Mouse (Mus musculus) intestine, embryonic 14.5 days (tissue): ENCODE measurements around the gene Gm45808. TPM values are rescaled to one million over a fixed set of nuclear protein-coding genes. Genes with fewer than 3 reads are reported as not detected.

ENCODE experiments used
- ATAC-seq: fragments of 200-750 bp; cut with Nextera tagmentation; replicated peaks from 2 replicates; pipeline ENCODE4 v1.8.0; 2017; ENCODE audit warnings: low read depth, moderate number of reproducible peaks, moderate TSS enrichment, moderate library complexity; ENCODE audit not compliant: low FRiP score, low TSS enrichment
- DNase-seq: peaks from one replicate; pipeline ENCODE4 v3.0.0-alpha.2; 2018; ENCODE audit warnings: low spot score
- H3K27ac ChIP-seq: fragments of 300-500 bp; sonication (generic); 2 replicates; pipeline ENCODE4 v1.5.1; 2014; ENCODE audit warnings: low read depth, mild to moderate bottlenecking, control low read depth
- H3K27me3 ChIP-seq: fragments of 300-500 bp; sonication (generic); replicated peaks from 2 replicates; pipeline ENCODE4 v1.6.1; 2014; ENCODE audit warnings: low read length, control low read depth; ENCODE audit not compliant: control insufficient read depth, insufficient read depth
- H3K36me3 ChIP-seq: fragments of 300-500 bp; sonication (generic); 2 replicates; pipeline ENCODE4 v1.6.1; 2014; ENCODE audit warnings: low read length, control low read depth; ENCODE audit not compliant: control insufficient read depth, insufficient read depth
- H3K4me1 ChIP-seq: fragments of 300-500 bp; sonication (generic); replicated peaks from 2 replicates; pipeline ENCODE4 v1.6.1; 2014; ENCODE audit warnings: low read length, control low read depth, mixed read lengths; ENCODE audit not compliant: control insufficient read depth, insufficient read depth
- H3K4me2 ChIP-seq: fragments of 300-500 bp; sonication (generic); 2 replicates; pipeline ENCODE4 v1.6.1; 2014; ENCODE audit warnings: low read length
- H3K4me3 ChIP-seq: fragments of 300-500 bp; sonication (generic); 2 replicates; pipeline ENCODE4 v1.5.1; 2014; ENCODE audit warnings: low read depth, low read length, control low read depth, mixed read lengths
- H3K9ac ChIP-seq: fragments of 300-500 bp; sonication (generic); 2 replicates; pipeline ENCODE4 v1.6.1; 2014; ENCODE audit warnings: mild to moderate bottlenecking, low read length
- H3K9me3 ChIP-seq: fragments of 300-500 bp; sonication (generic); 2 replicates; pipeline ENCODE4 v1.6.1; 2016; ENCODE audit warnings: low read length, control low read depth; ENCODE audit not compliant: control insufficient read depth
- WGBS: fragments of 180-500 bp; shearing (Covaris S2); extraction: QIAGEN DNeasy Blood & Tissue Kit; methylation state at CpG from one replicate; pipeline ENCODE4 v1.1.7; 2014; 5-methylcytosine and 5-hydroxymethylcytosine counted together
- polyA plus RNA-seq: library from polyadenylated mRNA; unstranded; fragments of >200 nt; fragmentation: Nextera tagmentation; extraction: Ambion mirVana; gene quantifications from 2 replicates; pipeline ENCODE4 v1.2.1, GENCODE M21; 2014

Gm45808 gene
- polyA plus RNA-seq, 1 experiment from 2014 or later, result not detected

- no peaks in the 10 kb centered on the region for H3K9me3 ChIP-seq
- peak overlapping the region; percentile 75 for H3K27ac ChIP-seq
- no peak overlapping the region for H3K9ac ChIP-seq
- peak; percentile 41 for ATAC-seq
- no peaks in the 10 kb centered on the region for H3K36me3 ChIP-seq
- H3K4me1 ChIP-seq, result peaks cover 10% of the 10 kb centered on the region
- no peak overlapping the region for H3K4me3 ChIP-seq
- H3K27me3 ChIP-seq, result no peaks in the 10 kb centered on the region
- WGBS, result 22% methylated on average over 16 of the region's 16 CpGs
- no peak for DNase-seq
- peak overlapping the region; percentile 36 for H3K4me2 ChIP-seq
These were observed 28.8 kb upstream of the Gm45808 start for GRCm38 (mm10) chr7:45515436-45515835.

- no peak overlapping the region for H3K4me2 ChIP-seq
- DNase-seq, result no peak
- H3K27ac ChIP-seq, result peak overlapping the region; percentile 75
- ATAC-seq, result no peak
- H3K27me3 ChIP-seq, result no peaks in the 10 kb centered on the region
- H3K36me3 ChIP-seq, result no peaks in the 10 kb centered on the region
- peaks cover 8% of the 10 kb centered on the region for H3K4me1 ChIP-seq
- 87% methylated on average over 7 of the region's 7 CpGs for WGBS
- H3K4me3 ChIP-seq, result no peak overlapping the region
- H3K9ac ChIP-seq, result no peak overlapping the region
- no peaks in the 10 kb centered on the region for H3K9me3 ChIP-seq
These were observed 27.8 kb upstream of the Gm45808 start for GRCm38 (mm10) chr7:45514411-45514810.

DNA sequence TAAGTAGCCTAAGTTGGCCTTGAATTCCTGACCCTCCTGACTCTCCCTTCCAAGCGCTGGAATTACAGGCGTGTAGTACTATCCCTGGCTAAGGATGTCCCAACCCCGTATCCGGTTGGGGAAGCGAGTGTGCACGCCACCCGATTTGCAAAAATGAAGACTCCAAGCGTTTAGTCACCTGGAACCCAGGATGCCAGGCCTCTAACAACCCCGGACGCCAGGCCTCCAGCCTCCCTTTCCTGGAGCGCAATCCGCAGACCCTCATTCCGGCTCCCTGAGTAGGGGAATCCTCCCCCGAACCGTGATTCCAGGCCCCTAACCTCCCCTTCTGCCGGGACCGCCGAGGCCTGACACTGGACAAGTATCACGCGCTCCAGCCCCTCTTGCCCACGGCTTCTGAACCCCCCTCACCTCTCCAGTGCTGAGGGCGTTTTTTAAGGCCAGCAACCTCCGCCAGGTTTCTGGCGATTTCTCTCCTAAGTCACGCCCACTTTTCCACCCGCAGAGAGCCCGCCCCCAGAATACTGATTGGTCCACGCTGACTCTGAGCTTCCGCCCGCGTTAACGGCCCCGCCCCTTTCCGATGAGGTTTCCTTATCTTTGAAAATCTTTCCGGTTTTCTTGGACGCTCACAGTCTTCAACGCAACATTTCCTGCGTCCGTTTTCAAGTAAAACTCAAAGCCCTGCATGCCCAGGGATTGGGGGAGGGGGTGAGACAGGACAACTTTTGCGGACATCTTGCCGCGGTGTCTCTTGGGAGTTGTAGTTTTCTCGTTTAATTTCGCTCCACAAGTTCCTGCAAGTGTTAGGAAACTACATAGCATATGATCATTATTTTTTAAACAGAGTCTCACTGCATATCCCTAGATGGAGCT lies 23.5 kb upstream of the Gm45808 start, which contains the start of gene Nucb1:
Gene Nucb1 (minus strand): TSS at position 495 of the 876 bp plus-strand sequence.
- DNase-seq, result peak; percentile 99
- H3K27ac ChIP-seq, result peak within 1 kb of the TSS; percentile 96
- peak; percentile 82 for ATAC-seq
- peak within 1 kb of the TSS; percentile 93 for H3K4me2 ChIP-seq
- under 1% methylated on average over 44 of the region's 44 CpGs for WGBS
- no peaks in the 10 kb centered on the region for H3K27me3 ChIP-seq
- peaks cover 17% of the 10 kb centered on the region for H3K4me1 ChIP-seq
- H3K36me3 ChIP-seq, result peaks cover 29% of the 10 kb centered on the region
- H3K4me3 ChIP-seq, result peak within 1 kb of the TSS; percentile 71
- H3K9me3 ChIP-seq, result no peaks in the 10 kb centered on the region
- H3K9ac ChIP-seq, result peak within 1 kb of the TSS; percentile 64

- Histone ChIP-seq H3K27me3 (no peaks in the 10 kb centered on the region), H3K27ac (peak overlapping the region; percentile 96), H3K4me1 (peaks cover 15% of the 10 kb centered on the region), H3K4me3 (peak overlapping the region; percentile 71), H3K9me3 (no peaks in the 10 kb centered on the region), H3K36me3 (peaks cover 33% of the 10 kb centered on the region), H3K9ac (peak overlapping the region; percentile 64), H3K4me2 (peak overlapping the region; percentile 93)
- WGBS, result 25% methylated on average over 19 of the region's 19 CpGs
- ATAC-seq (peak; percentile 10; the same call in 1 of the 2 replicates), DNase-seq (no peak)
These were observed 22.7 kb upstream of the Gm45808 start for GRCm38 (mm10) chr7:45509181-45509882.

DNA sequence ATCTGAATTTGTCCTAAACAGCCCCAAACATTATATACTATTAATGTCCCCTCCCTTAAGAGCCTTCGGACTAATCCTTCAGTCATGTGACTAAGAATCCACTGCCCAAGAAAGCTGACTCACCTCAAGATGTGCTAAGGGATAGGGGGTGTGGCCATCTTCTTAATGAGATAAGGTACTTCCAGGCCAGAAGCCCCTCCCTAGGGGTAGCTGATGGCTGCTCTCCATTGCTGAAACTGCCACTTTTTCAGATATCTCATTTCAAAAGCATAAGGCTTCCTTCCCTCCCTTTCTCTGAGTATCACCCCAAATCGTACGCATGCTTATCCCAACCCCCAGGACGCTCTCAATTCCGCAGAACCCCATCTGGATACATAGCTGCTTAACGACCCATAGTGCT lies 21.9 kb upstream of the Gm45808 start:
- 79% methylated on average over 6 of the region's 6 CpGs for WGBS
- Histone ChIP-seq H3K4me1 (peaks cover 15% of the 10 kb centered on the region), H3K36me3 (peaks cover 33% of the 10 kb centered on the region), H3K27ac (no peak overlapping the region), H3K4me3 (peak overlapping the region; percentile 71; the same call in 1 of the 2 replicates), H3K9me3 (no peaks in the 10 kb centered on the region), H3K27me3 (no peaks in the 10 kb centered on the region), H3K4me2 (peak overlapping the region; percentile 93), H3K9ac (no peak overlapping the region)
- ATAC-seq, result no peak
- DNase-seq, result no peak

GRCm38 (mm10) chr7:45507583-45507982 lies 21.0 kb upstream of the Gm45808 start:
- 88% methylated on average over 6 of the region's 6 CpGs for WGBS
- H3K4me2 ChIP-seq, result no peak overlapping the region

DNA sequence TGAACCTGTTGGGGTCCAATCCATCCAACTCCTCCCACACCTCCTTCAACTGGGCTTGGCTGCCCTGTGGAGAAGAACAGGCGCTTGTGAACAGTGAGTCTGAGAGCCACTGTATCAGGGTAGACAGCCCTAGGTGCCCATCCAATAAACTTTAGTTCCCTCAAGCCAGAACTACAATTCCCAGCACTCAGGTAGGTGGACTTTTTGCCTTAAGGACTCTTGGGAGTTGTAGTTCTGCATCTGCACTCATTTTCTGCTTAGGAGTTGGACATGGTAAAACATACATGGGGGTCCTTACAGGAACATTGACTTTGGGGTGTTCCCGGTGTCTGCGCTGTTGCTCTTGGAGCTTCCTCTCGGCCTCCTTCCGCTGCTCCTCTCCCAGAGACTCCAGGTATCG lies 11.8 kb upstream of the Gm45808 start:
- H3K4me3 ChIP-seq, result no peak overlapping the region
- H3K27me3 ChIP-seq, result no peaks in the 10 kb centered on the region
- WGBS, result 97% methylated on average over 6 of the region's 6 CpGs
- peaks cover 79% of the 10 kb centered on the region for H3K36me3 ChIP-seq
- no peak overlapping the region for H3K9ac ChIP-seq
- H3K4me2 ChIP-seq, result no peak overlapping the region
- H3K9me3 ChIP-seq, result no peaks in the 10 kb centered on the region
- no peaks in the 10 kb centered on the region for H3K4me1 ChIP-seq
- no peak overlapping the region for H3K27ac ChIP-seq
- ATAC-seq (no peak), DNase-seq (no peak)

More at GRCm38 (mm10) chr7:45507583-45507982, 21.0 kb upstream of the Gm45808 start:
- H3K4me3 ChIP-seq, result no peak overlapping the region
- no peaks in the 10 kb centered on the region for H3K9me3 ChIP-seq
- H3K4me1 ChIP-seq, result peaks cover 15% of the 10 kb centered on the region
- ATAC-seq (no peak), DNase-seq (no peak)
- peaks cover 40% of the 10 kb centered on the region for H3K36me3 ChIP-seq
- no peaks in the 10 kb centered on the region for H3K27me3 ChIP-seq
- no peak overlapping the region for H3K9ac ChIP-seq
- H3K27ac ChIP-seq, result no peak overlapping the region

DNA sequence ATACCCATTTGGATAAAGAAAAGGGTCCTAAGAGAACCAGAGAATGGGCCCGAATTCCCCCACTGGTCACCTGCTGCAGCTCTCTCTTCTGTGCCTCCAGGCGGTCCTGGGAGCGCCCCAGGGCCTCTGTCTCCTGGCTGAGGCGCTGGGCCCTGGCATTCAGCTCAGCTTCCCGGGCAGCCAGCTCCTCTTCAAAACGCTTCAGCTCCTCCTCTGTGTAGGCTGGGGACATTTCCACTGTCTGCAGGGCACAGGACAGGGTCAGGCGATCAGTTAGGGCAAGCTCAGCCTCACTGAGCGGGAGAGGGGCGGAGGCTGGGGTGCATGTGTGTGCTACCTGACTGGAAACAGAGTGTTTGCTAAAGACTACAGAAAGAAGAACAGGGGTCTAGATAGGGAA lies 7.9 kb upstream of the Gm45808 start:
- H3K9me3 ChIP-seq, result no peaks in the 10 kb centered on the region
- WGBS, result 87% methylated on average over 9 of the region's 9 CpGs
- peaks cover 8% of the 10 kb centered on the region for H3K4me1 ChIP-seq
- DNase-seq (no peak), ATAC-seq (no peak)
- H3K27ac ChIP-seq, result no peak overlapping the region
- H3K4me2 ChIP-seq, result no peak overlapping the region
- no peak overlapping the region for H3K4me3 ChIP-seq
- peaks cover 73% of the 10 kb centered on the region for H3K36me3 ChIP-seq
- no peaks in the 10 kb centered on the region for H3K27me3 ChIP-seq
- no peak overlapping the region for H3K9ac ChIP-seq
